Mouse (Mus musculus): ENCODE measurements at regions not wholly inside any gene's neighbourhood (a gene's known extent, or its start where the extent isn't known, plus 50 kb on each side); places are given as distances from the start of the nearest gene placed in this dataset.
A peak's percentile ranks its signal among the peaks of the same experiment; 100 is the strongest.

GRCm38 (mm10) chr13:48732168-48732841, 69.5 kb downstream of the Barx1 start:
- TF ChIP-seq CTCF (IDR thresholded peaks at IDR 0.05) = peak; percentile 64
- Histone ChIP-seq H3K4me2 (ENCODE audit: low read depth, low read length, poor library complexity, severe bottlenecking) (no peak overlapping the region), H3K27ac (ENCODE audit: low read depth, low read length) (no peak overlapping the region), H3K9me3 (ENCODE audit: low read length) (no peaks in the 10 kb centered on the region), H3K36me3 (ENCODE audit: insufficient read depth, low read length) (no peaks in the 10 kb centered on the region), H3K4me3 (ENCODE audit: low read depth, low read length) (no peak overlapping the region), H3K4me1 (ENCODE audit: insufficient read depth, low read length) (no peaks in the 10 kb centered on the region), H3K9ac (replicated peaks; ENCODE audit: low read length, poor library complexity, severe bottlenecking) (no peak overlapping the region), H3K27me3 (ENCODE audit: insufficient read depth, low read length) (peaks cover 28% of the 10 kb centered on the region)
- WGBS = 5% methylated on average over 29 of the region's 29 CpGs
- DNase-seq (ENCODE audit: low spot score) (no peak), ATAC-seq (ENCODE audit: low FRiP score) (no peak)

DNA sequence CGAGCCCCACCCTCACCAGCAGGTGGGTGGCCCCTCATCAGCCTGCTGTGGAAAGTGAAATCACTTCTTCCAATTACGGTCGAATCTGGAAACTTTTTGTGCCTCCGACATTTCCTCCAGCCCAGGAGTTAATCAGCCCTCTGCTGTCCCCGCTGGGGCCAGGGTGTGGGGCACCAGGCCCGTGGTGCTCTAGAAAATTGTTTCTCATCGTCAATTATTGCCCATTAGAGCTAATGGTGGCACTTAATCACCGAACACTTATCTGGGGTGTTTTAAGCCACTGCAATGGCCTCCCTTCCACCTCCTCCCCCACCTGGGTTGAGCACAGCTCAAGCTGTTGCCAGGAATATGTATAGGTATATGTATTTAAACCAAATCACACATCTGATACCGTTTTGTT, 72.2 kb downstream of the Barx1 start:
- H3K9ac ChIP-seq (replicated peaks; ENCODE audit: low read length, poor library complexity, severe bottlenecking) = no peak overlapping the region
- 85% methylated on average over 9 of the region's 9 CpGs for WGBS
- no peak overlapping the region for H3K27ac ChIP-seq (ENCODE audit: low read depth, low read length)
- ATAC-seq (ENCODE audit: low FRiP score) (no peak), DNase-seq (ENCODE audit: low spot score) (no peak)
- no peaks in the 10 kb centered on the region for H3K9me3 ChIP-seq (ENCODE audit: low read length)
- H3K36me3 ChIP-seq (ENCODE audit: insufficient read depth, low read length) = no peaks in the 10 kb centered on the region
- no peak for TF ChIP-seq CTCF (IDR thresholded peaks at IDR 0.05)
- H3K4me1 ChIP-seq (ENCODE audit: insufficient read depth, low read length) = no peaks in the 10 kb centered on the region
- H3K4me3 ChIP-seq (ENCODE audit: low read depth, low read length) = no peak overlapping the region
- H3K4me2 ChIP-seq (ENCODE audit: low read depth, low read length, poor library complexity, severe bottlenecking) = no peak overlapping the region
- H3K27me3 ChIP-seq (ENCODE audit: insufficient read depth, low read length) = peaks cover 23% of the 10 kb centered on the region

- TF ChIP-seq CTCF (IDR thresholded peaks at IDR 0.05) = no peak
- H3K4me1 ChIP-seq (ENCODE audit: insufficient read depth, low read length) = no peaks in the 10 kb centered on the region
- no peak overlapping the region for H3K4me2 ChIP-seq (ENCODE audit: low read depth, low read length, poor library complexity, severe bottlenecking)
- no peaks in the 10 kb centered on the region for H3K9me3 ChIP-seq (ENCODE audit: low read length)
- H3K27me3 ChIP-seq (ENCODE audit: insufficient read depth, low read length) = no peaks in the 10 kb centered on the region; the same call in 1 of the 2 replicates
- no peak overlapping the region for H3K27ac ChIP-seq (ENCODE audit: low read depth, low read length)
- 56% methylated on average over 5 of the region's 5 CpGs for WGBS
- DNase-seq (ENCODE audit: low spot score) (no peak), ATAC-seq (ENCODE audit: low FRiP score) (no peak)
- H3K9ac ChIP-seq (replicated peaks; ENCODE audit: low read length, poor library complexity, severe bottlenecking) = no peak overlapping the region
- H3K4me3 ChIP-seq (ENCODE audit: low read depth, low read length) = no peak overlapping the region
- no peaks in the 10 kb centered on the region for H3K36me3 ChIP-seq (ENCODE audit: insufficient read depth, low read length)
Measured at GRCm38 (mm10) chr13:48745566-48745965, 82.8 kb downstream of the Barx1 start.

GRCm38 (mm10) chr13:48746301-48746700, 83.5 kb downstream of the Barx1 start:
- Histone ChIP-seq H3K9ac (replicated peaks; ENCODE audit: low read length, poor library complexity, severe bottlenecking) (no peak overlapping the region), H3K4me2 (ENCODE audit: low read depth, low read length, poor library complexity, severe bottlenecking) (no peak overlapping the region), H3K9me3 (ENCODE audit: low read length) (no peaks in the 10 kb centered on the region), H3K4me3 (ENCODE audit: low read depth, low read length) (no peak overlapping the region), H3K27ac (ENCODE audit: low read depth, low read length) (no peak overlapping the region), H3K4me1 (ENCODE audit: insufficient read depth, low read length) (no peaks in the 10 kb centered on the region), H3K27me3 (ENCODE audit: insufficient read depth, low read length) (no peaks in the 10 kb centered on the region; the same call in 1 of the 2 replicates), H3K36me3 (ENCODE audit: insufficient read depth, low read length) (no peaks in the 10 kb centered on the region)
- no peak for ATAC-seq (ENCODE audit: low FRiP score)
- no peak for TF ChIP-seq CTCF (IDR thresholded peaks at IDR 0.05)
- DNase-seq (ENCODE audit: low spot score) = no peak
- 66% methylated on average over 7 of the region's 7 CpGs for WGBS
